Mouse (Mus musculus) spleen, postnatal 10 days (tissue): ENCODE measurements around the gene Bola2.
A peak's percentile ranks its signal among the peaks of the same experiment; 100 is the strongest.
"Not testable (repeated sequence)": the region's sequence is repeated elsewhere in the genome, so short reads cannot be mapped to it uniquely, and the experiment has no call there.

ENCODE experiments used
- DNase-seq, 2 experiments: peaks; one replicate each; pipeline ENCODE4 v3.0.0; 2021 to 2022; ENCODE audit warnings: low spot score in 2 of 2

Bola2 gene

DNA sequence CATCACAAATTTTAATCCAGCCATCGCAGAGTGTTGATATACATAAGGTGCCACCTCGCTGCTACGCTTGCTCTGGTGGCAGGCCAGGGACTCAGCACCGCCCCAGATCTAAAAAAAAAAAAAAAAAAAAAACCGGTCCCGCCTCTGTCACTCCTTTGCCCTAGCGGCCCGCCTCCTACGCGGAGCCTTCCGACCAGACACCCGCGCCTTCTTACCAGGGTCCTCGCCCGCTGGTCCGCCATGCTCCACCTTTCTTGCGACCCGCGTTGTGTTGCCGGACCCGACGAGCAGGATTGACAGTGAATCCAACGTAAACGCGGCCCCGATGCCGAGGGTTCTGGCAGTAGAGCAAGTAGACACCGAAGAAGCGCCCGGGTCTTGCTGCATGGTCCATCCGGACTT is at the start of gene Bola2:
TSS of gene Bola2 (plus strand) at position 192 of the 402 bp plus-strand sequence.
- DNase-seq: peak in 1 of 2 experiments; percentile 83

DNA sequence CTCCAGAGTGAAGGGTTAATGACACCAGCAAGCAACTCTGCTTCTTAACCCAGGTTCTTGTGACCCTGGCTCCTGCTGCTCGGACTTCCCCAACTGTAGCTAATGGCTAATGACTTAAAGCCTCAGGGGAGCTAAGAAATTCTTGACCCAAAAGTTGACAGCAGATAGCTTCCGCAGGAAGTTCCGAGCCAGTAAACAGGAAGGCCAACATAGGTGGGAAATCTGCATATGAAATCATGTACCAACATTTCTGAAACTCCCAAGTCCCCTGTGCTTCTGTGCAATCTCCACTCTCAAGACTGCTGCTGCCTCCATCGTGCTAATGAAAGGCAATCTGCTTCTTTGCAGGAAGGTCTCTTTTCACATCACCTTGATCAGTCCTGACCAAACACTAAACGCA is 49.5 kb upstream of the Bola2 start:
- DNase-seq: no peak

DNA sequence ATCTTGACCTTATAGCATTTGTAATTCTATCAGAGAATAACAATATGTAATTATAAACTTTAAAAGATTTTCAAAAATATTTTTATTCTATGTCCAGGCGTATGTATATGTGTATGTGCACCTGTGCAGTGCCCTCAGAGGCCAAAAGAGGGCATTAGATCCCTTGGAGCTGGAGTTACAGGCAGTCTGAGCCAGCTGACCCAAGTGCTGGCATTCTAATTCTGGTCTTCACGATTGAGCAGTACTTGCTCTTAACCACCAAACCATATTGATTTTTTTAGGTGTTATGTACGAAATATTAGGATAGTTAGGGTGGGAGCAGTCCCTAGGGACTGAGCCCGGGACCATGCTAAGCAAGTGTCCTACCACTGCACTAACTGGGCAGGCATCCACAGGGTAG is 46.7 kb upstream of the Bola2 start:
- DNase-seq: no peak

DNA sequence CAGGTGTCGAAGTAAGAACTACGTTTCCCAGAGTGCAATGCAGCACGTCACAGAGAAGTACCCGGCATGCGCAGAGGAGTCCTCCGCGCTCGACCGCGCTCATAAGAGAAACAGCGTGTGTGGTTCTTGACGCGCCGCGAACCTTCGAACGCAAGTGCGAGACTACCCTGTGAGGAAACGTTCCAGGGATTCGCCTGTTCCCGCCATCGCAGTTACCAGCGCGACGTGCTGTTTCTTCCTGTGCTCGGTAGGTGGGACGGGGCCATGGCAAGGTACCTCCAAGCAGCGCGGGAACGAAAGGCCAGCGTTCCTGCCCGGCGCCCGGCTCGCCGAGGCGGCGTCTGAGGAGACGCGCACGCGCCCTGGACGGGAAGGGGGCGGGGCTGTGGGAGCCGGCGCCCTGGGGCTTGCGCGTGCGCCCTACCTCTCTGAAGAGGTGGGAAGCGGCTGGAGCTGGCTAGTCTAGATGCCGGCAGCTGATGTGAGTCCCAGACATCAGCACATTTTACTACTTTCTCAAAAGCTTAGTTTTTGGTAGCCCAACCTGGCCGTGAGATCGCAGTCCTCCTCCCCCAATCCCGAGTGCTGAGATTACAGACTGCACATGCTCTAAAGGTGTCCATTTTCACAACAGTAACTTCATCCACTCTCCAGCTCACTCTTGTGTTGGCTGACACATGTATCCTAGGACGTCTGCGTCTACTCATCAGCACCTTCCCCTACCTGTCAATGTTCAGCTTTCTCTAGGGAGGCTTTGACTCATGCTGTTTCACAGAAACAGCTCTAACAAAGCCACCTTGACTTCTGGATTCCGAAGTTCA is 45.8 kb upstream of the Bola2 start, which contains the start of gene Sgf29:
TSS of gene Sgf29 (plus strand) at position 79 of the 821 bp plus-strand sequence.
- peak; percentile 92 to 95 for DNase-seq

DNA sequence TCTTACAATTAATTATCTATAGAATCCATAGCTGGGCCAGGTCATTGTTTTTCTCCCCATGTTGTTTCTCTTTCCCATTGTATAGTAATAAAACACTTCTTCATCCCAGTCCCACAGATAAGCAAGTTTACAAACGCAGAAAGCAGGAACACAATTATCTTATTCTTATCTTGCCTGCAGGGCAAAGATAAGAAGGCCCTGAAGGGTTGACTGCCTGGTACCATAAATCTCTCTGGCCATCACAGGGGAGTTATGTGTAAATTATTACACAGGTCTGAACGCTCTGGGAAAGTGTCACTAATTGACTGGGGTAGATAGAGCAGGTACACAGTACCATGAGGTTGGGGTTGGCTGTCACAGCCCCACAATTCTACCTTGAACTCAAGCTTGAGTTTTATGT is 44.3 kb upstream of the Bola2 start:
- DNase-seq: no peak

DNA sequence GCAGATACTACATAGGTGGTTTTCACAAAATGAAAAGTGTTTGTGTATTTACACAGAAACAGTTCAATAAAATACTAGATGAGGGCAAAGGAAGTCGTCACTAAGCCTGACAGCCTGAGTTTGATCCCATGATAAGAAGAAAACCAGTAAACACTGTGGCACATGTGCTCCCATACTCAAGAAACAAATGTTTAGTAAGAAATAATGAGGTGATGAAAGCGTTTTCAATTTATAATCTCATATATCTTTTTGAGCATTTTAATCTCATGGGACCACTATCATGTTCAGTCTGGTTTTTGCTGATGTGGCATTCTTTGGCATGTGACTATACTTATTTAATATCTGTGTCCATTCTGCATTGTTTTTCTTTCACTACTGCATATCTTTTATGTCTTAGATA is 41.2 kb upstream of the Bola2 start:
- no peak for DNase-seq

DNA sequence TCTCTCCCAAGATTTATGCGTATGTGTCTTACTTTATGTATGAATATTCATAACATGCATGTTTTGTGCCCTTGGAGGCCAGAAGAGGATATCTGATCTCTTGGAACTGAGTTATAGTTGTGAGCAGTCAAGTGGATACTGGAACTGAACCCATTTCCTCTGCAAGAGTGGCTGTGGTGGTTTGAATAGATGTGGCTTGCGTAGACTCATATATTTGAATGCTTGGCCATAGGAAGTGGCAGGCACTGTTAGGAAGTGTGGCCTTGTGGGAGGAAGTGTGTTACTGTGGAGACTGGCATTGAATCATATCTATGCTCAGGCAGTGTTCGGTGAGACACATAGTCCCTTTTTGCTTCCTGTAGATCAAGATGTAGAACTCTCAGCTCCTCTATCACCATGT is 39.5 kb upstream of the Bola2 start:
- peak in 1 of 2 experiments; percentile 26 for DNase-seq

DNA sequence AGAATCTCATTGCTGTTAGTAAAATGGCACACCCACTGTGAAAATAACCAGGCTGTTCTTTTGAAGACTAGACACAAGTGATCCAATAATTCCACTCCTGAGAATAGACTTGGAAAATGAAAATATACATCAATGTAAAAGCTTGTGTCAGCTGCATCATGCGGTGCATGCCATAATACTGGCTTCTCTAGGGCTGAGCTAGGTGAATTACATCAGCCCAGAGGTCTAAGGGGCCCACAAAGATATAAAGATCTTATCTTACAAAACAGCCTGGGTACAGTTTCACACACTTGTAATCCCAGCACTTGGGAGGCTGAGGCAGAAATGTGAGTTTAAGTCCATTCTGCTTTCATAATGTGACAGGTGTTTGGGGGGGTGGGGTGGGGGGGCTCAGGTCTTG is 37.7 kb upstream of the Bola2 start:
- no peak for DNase-seq

DNA sequence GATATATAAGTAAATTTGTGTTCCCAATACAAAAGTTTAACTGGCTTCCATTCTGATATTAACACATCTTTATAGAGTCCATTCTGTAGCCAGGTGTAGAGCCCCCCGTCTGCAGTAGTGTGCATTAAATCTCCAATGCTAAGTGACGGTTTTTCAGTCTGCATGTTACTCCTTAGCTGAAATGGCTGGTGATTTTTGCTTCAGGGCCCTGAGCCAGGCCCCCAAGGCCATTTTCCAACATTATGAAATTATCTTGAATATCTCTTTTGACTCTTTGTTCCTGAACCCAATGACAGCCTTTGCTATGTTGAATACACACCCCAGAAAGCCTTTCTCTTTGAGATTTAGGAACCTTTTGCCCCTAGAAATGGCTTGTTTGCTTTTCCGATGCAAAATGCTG is 35.4 kb upstream of the Bola2 start:
- DNase-seq: no peak

DNA sequence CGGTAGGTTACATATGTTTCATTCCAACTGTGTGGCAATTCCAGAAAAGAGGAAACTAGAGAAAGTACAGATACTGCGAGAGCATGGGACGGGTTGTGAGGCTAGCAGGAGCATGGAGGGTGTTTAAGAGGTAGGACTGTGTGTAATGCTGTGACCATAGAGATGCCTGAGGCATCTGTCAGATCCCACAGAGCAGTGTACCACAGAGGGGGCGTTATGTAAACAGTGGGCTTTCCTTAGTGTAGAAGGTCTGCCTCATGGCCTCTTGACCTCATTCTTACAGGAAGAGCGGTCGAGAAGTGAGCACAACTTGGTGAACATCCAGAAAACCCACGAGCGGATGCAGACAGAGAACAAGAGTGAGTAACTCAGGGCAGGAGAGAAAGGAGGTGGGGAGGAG is 31.6 kb upstream of the Bola2 start:
- DNase-seq: no peak

DNA sequence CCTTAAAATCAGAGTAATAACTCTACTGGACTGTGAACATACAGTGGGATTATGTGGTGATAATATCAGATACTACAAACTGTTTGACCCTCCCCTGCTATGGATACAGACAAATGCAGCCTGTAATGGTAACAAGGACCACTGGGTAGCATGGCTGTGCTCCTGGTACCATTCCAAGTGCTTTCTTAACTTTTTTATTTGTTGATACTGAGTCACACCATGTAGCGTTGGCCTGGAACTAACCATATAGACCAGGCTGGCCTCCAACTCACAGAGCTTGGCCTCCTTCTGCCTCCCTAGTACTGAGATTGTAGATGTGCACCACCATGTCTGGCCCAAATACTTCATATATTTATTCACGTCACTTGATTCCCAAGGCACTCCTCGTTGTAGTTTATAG is 29.9 kb upstream of the Bola2 start:
- DNase-seq: no peak

DNA sequence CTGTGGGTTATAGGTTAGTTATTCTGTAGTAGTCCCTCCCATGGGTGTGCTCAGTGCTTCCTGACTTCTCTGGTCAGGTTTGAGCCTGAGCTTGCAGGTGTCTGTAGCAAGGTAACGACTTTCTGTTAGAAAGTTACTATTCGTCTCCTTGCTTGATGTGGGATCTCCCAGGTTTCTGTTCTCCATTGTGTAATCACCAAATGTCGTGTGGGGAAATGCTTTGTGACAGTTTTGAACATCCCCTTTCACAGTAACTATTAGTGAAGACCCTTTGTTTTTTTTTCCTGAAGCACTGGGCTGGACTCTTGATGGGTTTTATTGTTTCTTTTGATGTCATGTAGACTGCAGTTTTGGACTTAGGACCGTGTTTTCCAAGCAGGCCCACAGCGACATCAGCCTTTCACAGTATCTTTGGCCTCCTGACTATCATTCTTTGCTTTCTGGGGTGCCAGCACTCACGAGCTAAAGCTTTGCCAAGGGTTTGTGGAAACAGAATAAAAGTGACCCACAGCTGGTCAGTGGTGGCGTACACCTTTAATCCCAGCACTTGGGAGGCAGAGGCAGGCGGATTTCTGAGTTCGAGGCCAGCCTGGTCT is 27.6 kb upstream of the Bola2 start:
- no peak for DNase-seq

DNA sequence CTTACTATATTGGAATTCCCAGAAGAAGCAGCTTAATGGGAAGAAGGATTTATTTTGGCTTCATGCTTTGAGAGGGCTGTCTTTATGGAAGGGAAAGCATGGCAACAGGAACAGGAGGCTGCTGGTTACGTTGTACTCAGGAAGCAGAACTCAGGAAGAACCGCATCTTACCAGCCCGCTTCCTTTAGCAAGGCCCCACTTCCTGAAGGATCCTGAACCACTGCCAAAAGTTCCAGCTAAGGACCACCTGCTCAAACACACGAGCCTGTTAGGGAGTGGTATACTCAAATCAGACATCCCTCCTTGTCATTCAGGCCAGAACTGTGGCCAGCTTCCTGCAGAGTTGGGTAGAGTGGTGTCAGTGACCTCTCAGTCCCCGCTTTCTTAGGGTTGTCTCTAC is 26.7 kb upstream of the Bola2 start:
- no peak for DNase-seq

DNA sequence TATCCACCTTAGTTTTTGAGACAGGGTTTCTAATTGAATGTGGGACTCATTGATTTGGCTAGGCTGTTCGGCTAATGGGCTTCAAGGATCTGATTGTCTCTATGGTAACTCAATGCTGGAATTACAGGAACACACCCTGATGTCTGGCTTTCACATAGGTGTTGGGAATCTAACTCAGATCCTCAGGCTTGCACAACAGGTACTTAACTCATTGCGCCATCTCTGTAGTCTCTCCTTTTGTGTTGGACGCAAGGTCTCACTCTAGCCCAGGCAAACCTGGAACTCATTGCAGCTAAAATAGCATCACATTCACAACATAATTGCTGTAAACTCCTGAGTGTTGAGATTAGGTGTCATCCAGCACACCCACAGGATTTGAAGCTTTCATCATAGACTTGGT is 25.0 kb upstream of the Bola2 start:
- no peak for DNase-seq

DNA sequence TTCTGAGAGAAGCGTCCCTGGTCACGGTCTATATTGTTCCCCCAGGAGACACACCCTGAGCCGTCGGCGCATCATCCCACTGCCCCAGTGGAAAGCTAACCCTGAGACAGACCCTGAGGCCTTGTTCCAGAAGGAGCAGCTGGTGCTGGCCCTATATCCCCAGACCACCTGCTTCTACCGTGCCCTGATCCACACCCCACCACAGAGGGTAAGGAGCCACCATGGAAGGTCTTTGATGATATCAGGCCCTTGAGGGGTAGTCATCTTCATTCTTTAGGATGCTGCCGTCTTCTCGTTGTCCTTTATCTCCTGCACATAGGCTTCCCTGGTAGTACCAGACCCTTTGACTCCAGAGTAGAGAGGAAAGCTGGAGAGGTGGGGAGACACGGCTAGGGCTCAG is 23.1 kb upstream of the Bola2 start:
- DNase-seq: no peak

DNA sequence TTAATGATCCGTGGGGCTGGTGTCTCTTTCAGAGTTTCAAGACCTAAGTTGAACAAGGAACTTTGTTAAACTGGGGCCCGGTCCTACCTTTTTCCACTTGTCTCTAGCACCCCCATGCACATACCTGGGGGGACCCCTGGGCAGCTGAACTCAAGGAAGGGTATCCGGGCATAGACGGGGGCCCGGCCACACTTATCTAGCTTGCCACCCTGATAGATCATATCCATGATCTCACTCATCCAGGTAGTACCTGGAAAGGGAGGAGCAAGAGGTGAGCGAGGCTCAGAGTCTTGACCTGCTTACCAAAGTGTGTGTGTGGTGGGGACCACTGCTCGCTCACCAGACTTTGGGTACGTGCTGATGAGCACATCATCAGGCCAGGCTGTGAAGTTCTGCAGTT is 20.1 kb upstream of the Bola2 start:
- no peak for DNase-seq

DNA sequence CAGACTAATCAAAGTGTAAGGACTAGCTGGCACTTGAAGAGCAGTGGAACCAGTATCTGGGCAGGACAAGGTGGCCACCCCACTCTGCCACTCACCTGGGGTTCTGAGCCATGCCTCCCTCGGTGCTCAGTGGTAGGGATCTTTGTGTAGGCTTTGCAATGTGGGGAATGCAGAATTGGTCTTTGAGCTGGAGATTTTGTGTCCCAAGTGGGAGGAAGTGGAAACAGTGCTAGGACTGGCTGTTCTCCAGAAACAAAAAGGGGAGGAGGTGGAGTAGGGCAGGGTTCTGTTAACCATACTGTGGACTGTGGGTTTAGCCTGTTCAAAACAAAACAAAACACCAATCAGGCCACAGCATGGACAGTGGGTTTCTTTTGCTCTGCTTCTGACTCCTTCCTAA is 19.0 kb upstream of the Bola2 start, which contains the start of gene Sult1a1:
TSS of gene Sult1a1 (minus strand) at position 226 of the 400 bp plus-strand sequence.
- DNase-seq: no peak

DNA sequence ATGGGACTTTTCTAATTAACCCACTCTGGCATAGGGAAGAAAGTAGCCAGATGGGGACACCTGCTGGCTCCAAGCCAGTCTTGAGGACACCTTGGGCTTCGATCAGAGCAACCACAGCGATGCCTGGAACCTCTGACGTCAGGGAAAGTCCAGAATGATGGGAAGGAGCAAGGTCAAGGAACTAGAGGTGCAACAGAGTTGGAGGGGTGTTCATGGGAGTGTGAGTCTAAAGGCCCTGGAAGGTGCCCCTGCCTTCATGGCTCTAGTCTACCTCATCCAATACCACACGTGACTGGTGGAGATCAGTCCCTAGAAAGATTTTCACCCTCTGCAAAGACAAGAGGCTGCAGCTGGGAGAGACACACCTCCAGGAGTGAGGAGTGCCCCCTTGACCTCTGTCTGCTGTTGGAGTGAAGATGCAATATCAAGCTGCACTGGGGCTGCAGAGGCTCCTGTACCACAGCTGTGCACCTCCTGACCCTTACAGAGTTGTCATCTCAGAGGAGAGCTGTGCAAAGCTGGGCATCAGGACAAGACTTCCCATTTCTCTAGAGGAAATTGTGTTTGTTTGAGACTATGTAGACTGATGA is 18.5 kb upstream of the Bola2 start:
- DNase-seq: no peak

DNA sequence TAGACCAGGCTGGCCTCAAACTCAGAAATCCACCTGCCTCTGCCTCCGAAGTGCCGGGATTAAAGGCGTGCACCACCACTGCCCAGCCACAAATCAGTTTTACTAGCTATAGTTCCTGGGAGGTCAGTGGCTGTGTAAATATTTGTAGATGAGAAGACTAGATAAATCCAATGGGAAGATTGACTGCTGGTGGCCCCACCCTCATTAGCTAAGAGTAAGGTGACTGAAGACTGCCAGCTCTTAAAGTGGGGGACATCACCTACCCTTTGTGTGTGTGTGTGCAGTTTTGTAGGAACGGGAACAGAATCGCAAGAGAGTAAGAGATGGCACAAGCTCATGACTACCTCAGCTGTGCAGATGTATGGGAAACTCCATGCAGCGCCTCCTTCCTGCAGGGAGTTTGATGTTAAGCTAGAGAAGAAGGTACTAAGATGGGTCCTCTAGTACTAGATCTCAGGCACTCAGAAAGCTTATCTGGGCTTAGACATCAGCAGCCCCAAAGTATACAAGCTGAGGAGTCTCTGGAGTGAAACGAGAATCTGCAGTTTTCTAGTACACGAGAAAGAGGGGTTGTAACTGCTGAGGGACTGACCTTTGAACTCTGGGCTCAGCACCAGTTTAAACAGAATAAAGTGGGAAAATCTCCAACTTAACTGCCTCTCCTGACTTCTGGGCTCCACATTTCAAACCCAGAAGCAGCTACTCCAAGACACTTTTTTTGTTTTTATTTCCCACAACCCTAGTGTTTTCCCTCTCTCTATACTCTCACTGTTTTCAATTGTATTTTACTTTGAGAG is 16.5 kb upstream of the Bola2 start:
- DNase-seq: no peak

DNA sequence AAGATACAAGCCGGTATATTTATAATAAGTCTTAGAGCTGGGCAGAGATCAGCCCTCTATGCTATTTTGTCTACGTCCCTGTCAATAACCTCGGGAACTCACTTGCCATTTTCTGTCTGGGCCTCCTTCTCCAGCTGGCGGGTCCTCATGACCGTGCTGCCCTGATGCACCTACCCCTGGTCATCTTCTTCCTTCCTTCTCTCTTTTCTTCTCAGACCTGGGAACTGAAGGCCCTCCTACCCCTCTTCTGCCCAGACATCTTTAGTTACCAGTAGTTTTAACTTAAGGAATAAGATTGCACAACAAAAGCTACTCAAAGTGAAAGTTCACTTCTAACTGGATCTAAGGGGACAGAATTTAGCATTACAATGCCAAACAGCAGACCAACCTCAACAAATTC is 15.5 kb upstream of the Bola2 start:
- DNase-seq: no peak

DNA sequence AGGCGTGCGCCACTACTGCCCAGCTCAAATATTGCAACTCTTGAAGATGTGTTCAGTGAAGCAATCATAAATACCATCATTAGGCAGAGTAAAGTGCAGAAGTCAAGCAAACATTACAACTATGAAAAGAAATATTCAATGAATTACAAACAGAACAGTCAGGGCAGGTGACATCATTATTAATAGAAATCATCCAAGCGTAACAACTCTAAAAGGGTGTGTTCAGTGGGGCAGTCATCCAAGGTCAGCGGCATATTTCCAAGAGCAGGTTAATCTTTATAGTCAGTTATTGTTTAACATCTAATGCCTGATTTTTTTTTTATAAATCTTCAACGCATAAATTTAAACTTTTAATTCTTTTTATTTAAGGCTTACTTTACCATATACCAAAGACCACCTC is 14.0 kb upstream of the Bola2 start:
- DNase-seq: no peak

DNA sequence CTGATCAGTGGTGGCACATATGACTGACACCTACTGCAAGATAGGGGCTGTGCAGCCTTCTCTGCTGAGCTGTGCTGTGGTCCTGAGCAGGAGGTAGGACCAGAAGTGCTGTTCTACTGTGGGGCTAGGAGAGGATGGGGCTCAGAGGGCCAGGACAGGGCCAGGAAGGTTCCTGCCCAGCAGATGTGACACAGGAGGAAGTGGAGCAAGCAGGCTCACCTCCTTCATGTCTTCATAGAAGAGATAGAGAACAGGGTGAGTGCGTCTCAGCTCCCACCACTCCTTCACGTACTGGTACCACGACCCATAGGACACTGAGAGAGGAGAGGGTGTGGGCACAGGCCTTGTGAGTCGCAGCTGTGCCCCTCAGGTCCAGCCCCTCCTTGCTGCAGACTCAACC is 7.0 kb upstream of the Bola2 start:
- DNase-seq: not testable (repeated sequence)
